Mouse (Mus musculus): ENCODE data around the gene Otub2. TPM values are rescaled to one million over a fixed set of nuclear protein-coding genes. Genes with fewer than 3 reads are reported as not detected.

Otub2 gene
- polyA plus RNA-seq, 1 experiment from 2014 or later, result 14.1 TPM

GRCm38 (mm10) chr12:103358216-103358615, 30.3 kb upstream of the Otub2 start:
- Histone ChIP-seq H3K9me3 (no peaks in the 10 kb centered on the region), H3K4me1 (0 out of 2 replicates have a peak, but pooled peaks cover 5% of the 10 kb centered on the region), H3K4me2 (replicated peaks) (no peak overlapping the region), H3K27me3 (no peaks in the 10 kb centered on the region), H3K9ac (no peak overlapping the region), H3K27ac (no peak overlapping the region), H3K4me3 (no peak overlapping the region), H3K36me3 (no peaks in the 10 kb centered on the region)
- 72% methylated on average over 8 of the region's 8 CpGs for WGBS
- no peak for ATAC-seq (ENCODE audit: insufficient number of reproducible peaks, insufficient read depth, low FRiP score, low TSS enrichment)

- WGBS, result 43% methylated on average over 4 of the region's 4 CpGs
- 0 out of 2 replicates have a peak, but pooled peaks cover 5% of the 10 kb centered on the region for H3K4me1 ChIP-seq
- H3K9ac ChIP-seq, result no peak overlapping the region
- H3K27me3 ChIP-seq, result no peaks in the 10 kb centered on the region
- no peak overlapping the region for H3K4me3 ChIP-seq
- H3K4me2 ChIP-seq (replicated peaks), result no peak overlapping the region
- H3K27ac ChIP-seq, result no peak overlapping the region
- 0 out of 2 replicates have a peak, but pooled peaks have one; percentile 22 for ATAC-seq (ENCODE audit: insufficient number of reproducible peaks, insufficient read depth, low FRiP score, low TSS enrichment)
- H3K9me3 ChIP-seq, result no peaks in the 10 kb centered on the region
- H3K36me3 ChIP-seq, result no peaks in the 10 kb centered on the region
Measured at GRCm38 (mm10) chr12:103358951-103359801, 29.3 kb upstream of the Otub2 start.

GRCm38 (mm10) chr12:103360812-103361211, 27.7 kb upstream of the Otub2 start:
- Histone ChIP-seq H3K27ac (no peak overlapping the region), H3K4me1 (0 out of 2 replicates have a peak, but pooled peaks cover 5% of the 10 kb centered on the region), H3K4me2 (replicated peaks) (no peak overlapping the region), H3K4me3 (no peak overlapping the region), H3K9me3 (no peaks in the 10 kb centered on the region), H3K36me3 (no peaks in the 10 kb centered on the region), H3K9ac (no peak overlapping the region), H3K27me3 (no peaks in the 10 kb centered on the region)
- WGBS, result 81% methylated on average over 8 of the region's 8 CpGs
- no peak for ATAC-seq (ENCODE audit: insufficient number of reproducible peaks, insufficient read depth, low FRiP score, low TSS enrichment)

GRCm38 (mm10) chr12:103361539-103362307, 26.8 kb upstream of the Otub2 start:
- H3K9ac ChIP-seq, result no peak overlapping the region

GRCm38 (mm10) chr12:103362336-103362735, 26.1 kb upstream of the Otub2 start:
- Histone ChIP-seq H3K4me1 (0 out of 2 replicates have a peak, but pooled peaks cover 5% of the 10 kb centered on the region), H3K9ac (no peak overlapping the region), H3K9me3 (no peaks in the 10 kb centered on the region), H3K4me2 (replicated peaks) (no peak overlapping the region), H3K27me3 (no peaks in the 10 kb centered on the region), H3K4me3 (no peak overlapping the region), H3K36me3 (no peaks in the 10 kb centered on the region), H3K27ac (no peak overlapping the region)
- 69% methylated on average over 3 of the region's 3 CpGs for WGBS
- ATAC-seq (ENCODE audit: insufficient number of reproducible peaks, insufficient read depth, low FRiP score, low TSS enrichment), result no peak

More at GRCm38 (mm10) chr12:103361539-103362307, 26.8 kb upstream of the Otub2 start:
- ATAC-seq (ENCODE audit: insufficient number of reproducible peaks, insufficient read depth, low FRiP score, low TSS enrichment), result no peak
- no peak overlapping the region for H3K27ac ChIP-seq
- H3K36me3 ChIP-seq, result no peaks in the 10 kb centered on the region
- H3K27me3 ChIP-seq, result no peaks in the 10 kb centered on the region
- WGBS, result 86% methylated on average over 17 of the region's 17 CpGs
- 0 out of 2 replicates have a peak, but pooled peaks cover 5% of the 10 kb centered on the region for H3K4me1 ChIP-seq
- no peaks in the 10 kb centered on the region for H3K9me3 ChIP-seq
- H3K4me2 ChIP-seq (replicated peaks), result no peak overlapping the region
- no peak overlapping the region for H3K4me3 ChIP-seq

- Histone ChIP-seq H3K9me3 (no peaks in the 10 kb centered on the region), H3K4me3 (no peak overlapping the region), H3K4me1 (no peaks in the 10 kb centered on the region), H3K36me3 (no peaks in the 10 kb centered on the region), H3K4me2 (replicated peaks) (no peak overlapping the region), H3K27me3 (no peaks in the 10 kb centered on the region), H3K9ac (no peak overlapping the region), H3K27ac (no peak overlapping the region)
- 74% methylated on average over 2 of the region's 2 CpGs for WGBS
- no peak for ATAC-seq (ENCODE audit: insufficient number of reproducible peaks, insufficient read depth, low FRiP score, low TSS enrichment)
Measured at GRCm38 (mm10) chr12:103367171-103367570, 21.3 kb upstream of the Otub2 start.

- Histone ChIP-seq H3K9me3 (no peaks in the 10 kb centered on the region), H3K27ac (no peak overlapping the region), H3K9ac (no peak overlapping the region), H3K4me3 (no peak overlapping the region), H3K4me1 (no peaks in the 10 kb centered on the region), H3K27me3 (no peaks in the 10 kb centered on the region), H3K36me3 (no peaks in the 10 kb centered on the region), H3K4me2 (replicated peaks) (0 out of 2 replicates have a peak overlapping the region, but pooled peaks have one; percentile 15)
- 18% methylated on average over 18 of the region's 18 CpGs for WGBS
- ATAC-seq (ENCODE audit: insufficient number of reproducible peaks, insufficient read depth, low FRiP score, low TSS enrichment), result no peak
Measured at GRCm38 (mm10) chr12:103367620-103368325, 20.7 kb upstream of the Otub2 start.

- no peak overlapping the region for H3K9ac ChIP-seq
- no peak overlapping the region for H3K27ac ChIP-seq
- no peak for ATAC-seq (ENCODE audit: insufficient number of reproducible peaks, insufficient read depth, low FRiP score, low TSS enrichment)
- no peaks in the 10 kb centered on the region for H3K36me3 ChIP-seq
- H3K4me1 ChIP-seq, result no peaks in the 10 kb centered on the region
- no peaks in the 10 kb centered on the region for H3K9me3 ChIP-seq
- H3K4me2 ChIP-seq (replicated peaks), result 0 out of 2 replicates have a peak overlapping the region, but pooled peaks have one; percentile 15
- no peaks in the 10 kb centered on the region for H3K27me3 ChIP-seq
- H3K4me3 ChIP-seq, result no peak overlapping the region
- 78% methylated on average over 7 of the region's 7 CpGs for WGBS
Measured at GRCm38 (mm10) chr12:103368326-103368669, 20.2 kb upstream of the Otub2 start.

GRCm38 (mm10) chr12:103368777-103369176, 19.7 kb upstream of the Otub2 start:
- no peak overlapping the region for H3K4me2 ChIP-seq (replicated peaks)
- no peaks in the 10 kb centered on the region for H3K9me3 ChIP-seq
- no peaks in the 10 kb centered on the region for H3K4me1 ChIP-seq
- H3K4me3 ChIP-seq, result no peak overlapping the region
- H3K9ac ChIP-seq, result no peak overlapping the region
- ATAC-seq (ENCODE audit: insufficient number of reproducible peaks, insufficient read depth, low FRiP score, low TSS enrichment), result no peak
- no peak overlapping the region for H3K27ac ChIP-seq
- H3K36me3 ChIP-seq, result no peaks in the 10 kb centered on the region
- H3K27me3 ChIP-seq, result no peaks in the 10 kb centered on the region
- WGBS, result 63% methylated on average over 2 of the region's 2 CpGs

- Histone ChIP-seq H3K4me2 (replicated peaks) (no peak overlapping the region), H3K9me3 (no peaks in the 10 kb centered on the region), H3K27me3 (no peaks in the 10 kb centered on the region), H3K36me3 (no peaks in the 10 kb centered on the region), H3K4me1 (no peaks in the 10 kb centered on the region), H3K4me3 (no peak overlapping the region), H3K27ac (no peak overlapping the region), H3K9ac (no peak overlapping the region)
- WGBS, result 79% methylated on average over 4 of the region's 4 CpGs
- ATAC-seq (ENCODE audit: insufficient number of reproducible peaks, insufficient read depth, low FRiP score, low TSS enrichment), result no peak
Measured at GRCm38 (mm10) chr12:103370861-103371260, 17.6 kb upstream of the Otub2 start.

GRCm38 (mm10) chr12:103371711-103372110, 16.8 kb upstream of the Otub2 start:
- no peaks in the 10 kb centered on the region for H3K9me3 ChIP-seq
- no peaks in the 10 kb centered on the region for H3K27me3 ChIP-seq
- H3K36me3 ChIP-seq, result no peaks in the 10 kb centered on the region
- 27% methylated on average over 6 of the region's 6 CpGs for WGBS
- no peaks in the 10 kb centered on the region for H3K4me1 ChIP-seq
- no peak overlapping the region for H3K4me3 ChIP-seq
- no peak overlapping the region for H3K9ac ChIP-seq
- H3K4me2 ChIP-seq (replicated peaks), result no peak overlapping the region
- no peak overlapping the region for H3K27ac ChIP-seq
- no peak for ATAC-seq (ENCODE audit: insufficient number of reproducible peaks, insufficient read depth, low FRiP score, low TSS enrichment)

Data from embryonic facial prominence, embryonic 12.5 days (tissue).